In genomic region chr11:88648407-88648806, GRCm38 (mm10) we compare ENCODE assay signal across 13 mouse cellular contexts.
DNase-seq lines count a peak whose midpoint lies in the region; ATAC-seq lines count a peak whose summit lies in the region.
"Had no signal": no experiment of that assay in that cellular context is flagged by ENCODE, and none has a peak within 500 bp of the region (broad histone marks: within the 10 kb centered on the region; RNA-seq: fewer than 3 reads in every experiment).

No protein-coding gene starts in this region.

- no peaks in the 10 kb centered on the region for H3K9me3 ChIP-seq in forebrain, embryonic 12.5 days
- H3K9me3 ChIP-seq in forebrain, embryonic 11.5 days (ENCODE audit: control insufficient read depth, low read length) = no peaks in the 10 kb centered on the region
- no peaks in the 10 kb centered on the region for H3K9me3 ChIP-seq in kidney, embryonic 15.5 days (replicated peaks)
- no peaks in the 10 kb centered on the region for H3K9me3 ChIP-seq in forebrain, embryonic 14.5 days (replicated peaks; ENCODE audit: control insufficient read depth, low read length)
- H3K9me3 ChIP-seq: stomach, embryonic 15.5 days had no signal

- ATAC-seq in forebrain, embryonic 12.5 days (ENCODE audit: low FRiP score) = no peak
- no peak for ATAC-seq in forebrain, embryonic 11.5 days (replicated peaks; ENCODE audit: low FRiP score)
- ATAC-seq in kidney, embryonic 15.5 days (replicated peaks; ENCODE audit: low FRiP score) = 0 out of 2 replicates have a peak, but pooled peaks have one; percentile 15
- no peak for ATAC-seq in forebrain, embryonic 14.5 days
- ATAC-seq in CD4-positive, CD25-positive, alpha-beta regulatory T cell, adult 4 months = no peak

- DNase-seq in forebrain, embryonic 11.5 days (ENCODE audit: low spot score) = no peak
- no peak for DNase-seq in kidney, postnatal 14 days
- DNase-seq in forebrain, embryonic 14.5 days (ENCODE audit: low spot score) = peak; percentile 66
- peak; percentile 51 for DNase-seq in mesoderm, embryonic 11.5 days (ENCODE audit: low read depth, low spot score)
- DNase-seq in cerebellum, adult 11-12 months = no peak
- DNase-seq: adrenal gland, postnatal 25 days; cerebellum, adult 8-10 months; kidney, adult 9 months had no signal

- H3K27ac ChIP-seq in forebrain, embryonic 12.5 days = peak overlapping the region; percentile 43
- no peak overlapping the region for H3K27ac ChIP-seq in forebrain, embryonic 11.5 days (ENCODE audit: low read depth, low read length)
- no peak overlapping the region; the same call in 1 of the 2 replicates for H3K27ac ChIP-seq in kidney, embryonic 15.5 days
- H3K27ac ChIP-seq in forebrain, embryonic 14.5 days (ENCODE audit: low read depth, low read length) = peak overlapping the region; percentile 28; the same call in 1 of the 2 replicates
- H3K27ac ChIP-seq: left cerebral cortex, adult 2 months; stomach, embryonic 15.5 days had no signal

- peaks cover 8% of the 10 kb centered on the region for H3K36me3 ChIP-seq in forebrain, embryonic 12.5 days (replicated peaks)
- H3K36me3 ChIP-seq in forebrain, embryonic 11.5 days (ENCODE audit: control insufficient read depth, insufficient read depth, low read length) = no peaks in the 10 kb centered on the region
- H3K36me3 ChIP-seq in kidney, embryonic 15.5 days = peaks cover 27% of the 10 kb centered on the region
- H3K36me3 ChIP-seq in forebrain, embryonic 14.5 days (ENCODE audit: control insufficient read depth, insufficient read depth, low read length) = peaks cover 2% of the 10 kb centered on the region; the same call in 1 of the 2 replicates

- WGBS in forebrain, embryonic 12.5 days = 73% methylated on average over 5 of the region's 5 CpGs
- 83% methylated on average over 5 of the region's 5 CpGs for WGBS in forebrain, embryonic 11.5 days
- 21% methylated on average over 5 of the region's 5 CpGs for WGBS in kidney, embryonic 15.5 days
- 28% methylated on average over 5 of the region's 5 CpGs for WGBS in forebrain, embryonic 14.5 days

- no peak overlapping the region for H3K9ac ChIP-seq in forebrain, embryonic 12.5 days
- no peak overlapping the region for H3K9ac ChIP-seq in forebrain, embryonic 11.5 days (ENCODE audit: low read length)
- H3K9ac ChIP-seq in kidney, embryonic 15.5 days = no peak overlapping the region
- 0 out of 2 replicates have a peak overlapping the region, but pooled peaks have one; percentile 10 for H3K9ac ChIP-seq in forebrain, embryonic 14.5 days (ENCODE audit: low read length)
- H3K9ac ChIP-seq: stomach, embryonic 15.5 days had no signal

- H3K4me3 ChIP-seq in forebrain, embryonic 12.5 days (replicated peaks) = no peak overlapping the region
- H3K4me3 ChIP-seq in forebrain, embryonic 11.5 days (ENCODE audit: low read depth, low read length) = no peak overlapping the region
- no peak overlapping the region for H3K4me3 ChIP-seq in kidney, embryonic 15.5 days (replicated peaks)
- no peak overlapping the region for H3K4me3 ChIP-seq in forebrain, embryonic 14.5 days (ENCODE audit: low read depth, low read length)
- H3K4me3 ChIP-seq: left cerebral cortex, adult 2 months; stomach, embryonic 15.5 days had no signal

- H3K4me1 ChIP-seq in forebrain, embryonic 12.5 days = peaks cover 92% of the 10 kb centered on the region
- H3K4me1 ChIP-seq in forebrain, embryonic 11.5 days (replicated peaks; ENCODE audit: control insufficient read depth, insufficient read depth, low read length) = peaks cover 22% of the 10 kb centered on the region
- H3K4me1 ChIP-seq in kidney, embryonic 15.5 days = peaks cover 34% of the 10 kb centered on the region
- peaks cover 72% of the 10 kb centered on the region for H3K4me1 ChIP-seq in forebrain, embryonic 14.5 days (ENCODE audit: control insufficient read depth, insufficient read depth, low read length)

- no peaks in the 10 kb centered on the region for H3K27me3 ChIP-seq in forebrain, embryonic 12.5 days
- no peaks in the 10 kb centered on the region for H3K27me3 ChIP-seq in forebrain, embryonic 11.5 days (ENCODE audit: control insufficient read depth, insufficient read depth, low read length)
- H3K27me3 ChIP-seq in kidney, embryonic 15.5 days = no peaks in the 10 kb centered on the region
- no peaks in the 10 kb centered on the region for H3K27me3 ChIP-seq in forebrain, embryonic 14.5 days (replicated peaks; ENCODE audit: control insufficient read depth, insufficient read depth, low read length)
- H3K27me3 ChIP-seq: stomach, embryonic 15.5 days had no signal

- no peak overlapping the region for H3K4me2 ChIP-seq in forebrain, embryonic 12.5 days
- no peak overlapping the region for H3K4me2 ChIP-seq in forebrain, embryonic 11.5 days (ENCODE audit: low read depth, low read length, severe bottlenecking)
- no peak overlapping the region for H3K4me2 ChIP-seq in kidney, embryonic 15.5 days
- H3K4me2 ChIP-seq in forebrain, embryonic 14.5 days (ENCODE audit: low read length) = 0 out of 2 replicates have a peak overlapping the region, but pooled peaks have one; percentile 7
- H3K4me2 ChIP-seq: stomach, embryonic 15.5 days had no signal

Comparison
In these comparisons a context has a peak if more than half of its experiments do, and no peak if none do; other contexts are left out.
1. H3K27ac ChIP-seq: peak in forebrain, embryonic 12.5 days (single experiment) and forebrain, embryonic 14.5 days (single experiment); none in forebrain, embryonic 11.5 days (single experiment) and kidney, embryonic 15.5 days (single experiment).
2. DNase-seq: peak in forebrain, embryonic 14.5 days (single experiment) and mesoderm, embryonic 11.5 days (single experiment); none in forebrain, embryonic 11.5 days (single experiment), kidney, postnatal 14 days (single experiment) and cerebellum, adult 11-12 months (single experiment).